Mouse (Mus musculus) kidney, embryonic 14.5 days (tissue): Measurements from ENCODE around the gene Anapc5. TPM values are rescaled to one million over a fixed set of nuclear protein-coding genes. Genes with fewer than 3 reads are reported as not detected.

Source experiments
- ATAC-seq: fragments of 200-750 bp; cut with Nextera tagmentation; 2 replicates; pipeline ENCODE4 v1.8.0; 2017; ENCODE audit warnings: moderate number of reproducible peaks, mild to moderate bottlenecking, moderate TSS enrichment, moderate library complexity; ENCODE audit not compliant: low FRiP score, low TSS enrichment
- H3K27ac ChIP-seq: fragments of 300-500 bp; sonication (generic); 2 replicates; pipeline ENCODE4 v1.5.1; 2014; ENCODE audit warnings: low read depth, mild to moderate bottlenecking, low read length, moderate library complexity, mixed read lengths
- H3K27me3 ChIP-seq: fragments of 300-500 bp; sonication (generic); 2 replicates; pipeline ENCODE4 v1.6.1; 2014; ENCODE audit warnings: mild to moderate bottlenecking, low read length; ENCODE audit not compliant: control insufficient read depth, insufficient read depth
- H3K36me3 ChIP-seq: fragments of 300-500 bp; sonication (generic); 2 replicates; pipeline ENCODE4 v1.6.1; 2014; ENCODE audit warnings: low read length, mixed read lengths; ENCODE audit not compliant: control insufficient read depth, insufficient read depth
- H3K4me1 ChIP-seq: fragments of 300-500 bp; sonication (generic); 2 replicates; pipeline ENCODE4 v1.6.1; 2014; ENCODE audit warnings: low read length, mixed read lengths; ENCODE audit not compliant: control insufficient read depth, insufficient read depth
- H3K4me2 ChIP-seq: fragments of 300-500 bp; sonication (generic); replicated peaks from 2 replicates; pipeline ENCODE4 v1.6.1; 2014; ENCODE audit warnings: low read depth, mild to moderate bottlenecking, low read length
- H3K4me3 ChIP-seq: fragments of 300-500 bp; sonication (generic); 2 replicates; pipeline ENCODE4 v1.5.1; 2014; ENCODE audit warnings: mild to moderate bottlenecking, low read length
- H3K9ac ChIP-seq: fragments of 300-500 bp; sonication (generic); 2 replicates; pipeline ENCODE4 v1.6.1; 2014; ENCODE audit warnings: low read depth, mild to moderate bottlenecking, low read length, moderate library complexity
- H3K9me3 ChIP-seq: fragments of 300-500 bp; sonication (generic); 2 replicates; pipeline ENCODE4 v1.6.1; 2016; ENCODE audit warnings: low read length; ENCODE audit not compliant: control insufficient read depth
- WGBS: fragments of 180-500 bp; shearing (Covaris S2); extraction: QIAGEN DNeasy Blood & Tissue Kit; methylation state at CpG from one replicate; pipeline ENCODE4 v1.1.7; 2014; 5-methylcytosine and 5-hydroxymethylcytosine counted together
- polyA plus RNA-seq: library from polyadenylated mRNA; unstranded; fragments of >200 nt; fragmentation: Nextera tagmentation; extraction: Ambion mirVana; gene quantifications from 2 replicates; pipeline ENCODE4 v1.2.1, GENCODE M21; 2014

Gene Anapc5
- polyA plus RNA-seq, 1 experiment from 2014 or later = 457 TPM

- no peak overlapping the region for H3K9ac ChIP-seq
- H3K4me2 ChIP-seq = no peak overlapping the region
- no peak overlapping the region for H3K4me3 ChIP-seq
- no peak for ATAC-seq
- no peaks in the 10 kb centered on the region for H3K9me3 ChIP-seq
- no peak overlapping the region for H3K27ac ChIP-seq
- no peaks in the 10 kb centered on the region for H3K27me3 ChIP-seq
- H3K4me1 ChIP-seq = no peaks in the 10 kb centered on the region
- WGBS = 77% methylated on average over 12 of the region's 12 CpGs
- peaks cover 42% of the 10 kb centered on the region for H3K36me3 ChIP-seq
These were observed 34.9 kb downstream of the Anapc5 start for GRCm38 (mm10) chr5:122786035-122786819.

DNA sequence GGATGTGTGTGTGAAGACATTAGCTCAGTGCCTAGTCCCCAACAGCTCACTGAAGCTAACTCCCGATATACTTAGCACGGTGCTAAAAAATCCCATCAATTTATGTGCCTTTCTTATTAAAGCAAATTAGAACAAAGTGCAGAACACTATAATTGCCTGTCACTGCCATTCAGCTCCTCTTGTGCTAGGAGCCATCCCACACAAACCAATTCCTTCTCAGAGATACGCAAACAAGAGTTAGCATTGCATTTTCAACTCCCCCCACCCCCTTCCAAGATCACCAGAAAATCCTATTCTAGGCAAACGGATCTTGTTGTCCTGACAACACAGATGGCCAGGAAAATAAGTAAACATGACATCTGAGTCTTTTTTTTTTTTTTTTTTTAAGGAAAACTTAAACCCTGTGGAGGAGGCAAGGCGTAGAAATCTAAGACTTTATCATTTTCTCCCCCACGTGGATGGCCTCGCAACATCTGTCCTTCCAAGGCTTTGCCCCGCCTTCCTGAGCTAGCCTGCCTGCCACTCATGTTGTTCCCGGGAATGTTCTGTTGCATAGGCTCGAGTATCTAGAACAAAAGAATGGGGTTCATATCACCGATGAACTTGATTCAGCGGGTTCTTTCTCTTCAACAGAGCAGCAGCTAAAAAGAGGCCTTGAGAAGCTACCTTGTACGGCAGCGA lies 37.3 kb downstream of the Anapc5 start:
- Histone ChIP-seq H3K4me1 (no peaks in the 10 kb centered on the region), H3K4me2 (no peak overlapping the region), H3K27ac (no peak overlapping the region), H3K4me3 (no peak overlapping the region), H3K36me3 (peaks cover 25% of the 10 kb centered on the region), H3K9ac (no peak overlapping the region), H3K9me3 (no peaks in the 10 kb centered on the region), H3K27me3 (no peaks in the 10 kb centered on the region)
- 42% methylated on average over 14 of the region's 14 CpGs for WGBS
- ATAC-seq = no peak

DNA sequence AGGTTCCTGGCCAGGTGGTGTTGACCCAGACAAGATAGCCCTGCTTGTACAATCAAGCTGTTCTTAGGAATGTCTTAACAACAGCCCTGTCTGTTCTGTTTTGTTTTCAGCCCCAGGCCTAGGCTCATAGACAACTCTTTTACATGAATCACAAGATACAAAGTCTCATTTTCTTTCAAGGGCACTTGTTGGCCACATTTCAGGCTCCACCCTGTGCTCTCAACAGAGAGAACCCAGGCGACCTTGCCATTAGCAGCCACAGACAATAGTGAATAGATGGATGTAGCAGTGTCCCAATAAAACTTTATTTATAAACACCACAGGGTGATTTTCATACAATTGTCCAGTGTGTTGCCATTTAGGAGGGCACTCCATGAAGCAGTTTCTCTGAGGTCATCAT lies 39.1 kb downstream of the Anapc5 start:
- Histone ChIP-seq H3K9me3 (no peaks in the 10 kb centered on the region), H3K4me3 (no peak overlapping the region), H3K9ac (no peak overlapping the region), H3K27ac (no peak overlapping the region), H3K4me2 (no peak overlapping the region), H3K36me3 (peaks cover 8% of the 10 kb centered on the region), H3K27me3 (no peaks in the 10 kb centered on the region), H3K4me1 (0 out of 2 replicates have a peak, but pooled peaks cover 6% of the 10 kb centered on the region)
- ATAC-seq = no peak
- 70% methylated on average over 1 of the region's 1 CpGs for WGBS

DNA sequence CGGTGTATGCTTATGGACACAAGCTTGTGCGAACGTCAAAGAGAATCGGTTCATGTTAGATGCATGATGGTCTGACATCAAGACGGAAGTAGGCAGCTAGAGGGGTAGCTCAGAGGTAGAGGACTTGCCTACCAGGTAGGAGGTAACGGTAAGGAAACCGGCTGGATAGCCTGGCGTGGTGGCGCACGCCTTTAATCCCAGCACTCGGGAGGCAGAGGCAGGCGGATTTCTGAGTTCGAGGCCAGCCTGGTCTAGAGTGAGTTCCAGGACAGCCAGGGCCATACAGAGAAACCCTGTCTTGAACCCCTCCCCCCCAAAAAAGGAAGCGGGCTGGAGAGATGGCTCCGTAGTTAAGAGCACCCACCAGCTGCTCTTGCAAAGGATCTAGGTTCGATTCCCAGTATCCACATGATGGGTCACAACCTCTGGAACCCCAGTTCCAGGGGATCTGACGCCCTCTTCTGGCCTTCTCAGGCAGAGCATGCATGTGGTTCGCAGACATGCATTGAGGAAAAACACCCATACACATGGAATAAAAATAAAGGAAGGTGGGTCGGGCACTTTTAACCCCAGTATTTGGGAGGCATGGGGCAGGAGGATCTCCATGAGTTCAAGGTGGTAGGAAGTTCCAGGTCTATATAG lies 40.2 kb downstream of the Anapc5 start:
- H3K27me3 ChIP-seq = no peaks in the 10 kb centered on the region
- no peak overlapping the region for H3K9ac ChIP-seq
- H3K9me3 ChIP-seq = peaks cover 4% of the 10 kb centered on the region; the same call in 1 of the 2 replicates
- no peak overlapping the region for H3K4me2 ChIP-seq
- no peak for ATAC-seq
- WGBS = 90% methylated on average over 19 of the region's 19 CpGs
- no peak overlapping the region for H3K4me3 ChIP-seq
- no peak overlapping the region for H3K27ac ChIP-seq
- H3K4me1 ChIP-seq = 0 out of 2 replicates have a peak, but pooled peaks cover 6% of the 10 kb centered on the region
- H3K36me3 ChIP-seq = no peaks in the 10 kb centered on the region

- Histone ChIP-seq H3K4me2 (peak within 1 kb of the TSS; percentile 93), H3K9ac (peak within 1 kb of the TSS; percentile 96), H3K36me3 (no peaks in the 10 kb centered on the region), H3K9me3 (peaks cover 4% of the 10 kb centered on the region; the same call in 1 of the 2 replicates), H3K27me3 (no peaks in the 10 kb centered on the region), H3K4me3 (peak within 1 kb of the TSS; percentile 86), H3K27ac (peak within 1 kb of the TSS; percentile 78), H3K4me1 (0 out of 2 replicates have a peak, but pooled peaks cover 6% of the 10 kb centered on the region)
- 1% methylated on average over 42 of the region's 63 CpGs for WGBS
- ATAC-seq = peak; percentile 83
These were observed 41.8 kb downstream of the Anapc5 start, which contains the start of gene Camkk2 for GRCm38 (mm10) chr5:122779277-122779834. Camkk2 (minus strand) TSS chr5:122779409.

GRCm38 (mm10) chr5:122778231-122779226 lies 42.6 kb downstream of the Anapc5 start:
- peak overlapping the region; percentile 78; the same call in 1 of the 2 replicates for H3K27ac ChIP-seq
- peaks cover 4% of the 10 kb centered on the region; the same call in 1 of the 2 replicates for H3K9me3 ChIP-seq
- H3K36me3 ChIP-seq = no peaks in the 10 kb centered on the region
- 2% methylated on average over 37 of the region's 55 CpGs for WGBS
- peak overlapping the region; percentile 96 for H3K9ac ChIP-seq
- no peaks in the 10 kb centered on the region for H3K27me3 ChIP-seq
- H3K4me2 ChIP-seq = peak overlapping the region; percentile 93
- ATAC-seq = peak; percentile 48
- H3K4me1 ChIP-seq = 0 out of 2 replicates have a peak, but pooled peaks cover 6% of the 10 kb centered on the region
- peak overlapping the region; percentile 86 for H3K4me3 ChIP-seq

DNA sequence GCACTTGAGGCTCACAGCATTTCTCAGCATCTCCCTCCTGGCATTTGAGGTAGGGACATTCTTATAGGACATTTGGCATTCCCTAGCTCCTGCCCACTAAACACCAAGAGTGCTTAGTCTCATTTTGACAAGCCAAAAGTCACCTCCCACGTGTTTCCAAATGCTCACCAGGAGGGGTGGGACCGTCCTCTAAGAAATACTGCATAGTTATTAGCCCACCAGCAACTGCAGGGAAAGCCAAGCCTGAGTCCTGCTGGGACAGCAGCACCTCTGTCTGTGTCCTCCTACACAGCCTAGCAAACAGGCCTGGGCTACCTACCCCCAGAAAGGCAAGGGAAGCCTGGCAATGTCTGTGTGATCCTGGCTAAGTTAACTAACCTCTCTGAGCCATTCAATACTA lies 43.8 kb downstream of the Anapc5 start:
- no peak for ATAC-seq
- no peak overlapping the region for H3K4me3 ChIP-seq
- WGBS = 17% methylated on average over 2 of the region's 2 CpGs
- H3K9ac ChIP-seq = no peak overlapping the region
- no peak overlapping the region for H3K4me2 ChIP-seq
- peaks cover 8% of the 10 kb centered on the region; the same call in 1 of the 2 replicates for H3K9me3 ChIP-seq
- H3K27ac ChIP-seq = no peak overlapping the region
- no peaks in the 10 kb centered on the region for H3K27me3 ChIP-seq
- H3K36me3 ChIP-seq = no peaks in the 10 kb centered on the region
- 0 out of 2 replicates have a peak, but pooled peaks cover 6% of the 10 kb centered on the region for H3K4me1 ChIP-seq
